Mouse (Mus musculus) intestine, embryonic 15.5 days (tissue): ENCODE results near the gene Phip. TPM values are rescaled to one million over a fixed set of nuclear protein-coding genes. Genes with fewer than 3 reads are reported as not detected.

ENCODE experiments used
- ATAC-seq: fragments of 200-750 bp; cut with Nextera tagmentation; 2 replicates; pipeline ENCODE4 v1.8.0; 2017; ENCODE audit warnings: moderate TSS enrichment, moderate library complexity
- H3K27ac ChIP-seq: fragments of 300-500 bp; sonication (generic); 2 replicates; pipeline ENCODE4 v1.5.1; 2015; ENCODE audit warnings: mild to moderate bottlenecking, inconsistent platforms
- H3K27me3 ChIP-seq: fragments of 300-500 bp; sonication (generic); replicated peaks from 2 replicates; pipeline ENCODE4 v1.6.1; 2015; ENCODE audit warnings: inconsistent platforms
- H3K36me3 ChIP-seq: fragments of 300-500 bp; sonication (generic); 2 replicates; pipeline ENCODE4 v1.6.1; 2015; ENCODE audit warnings: inconsistent platforms
- H3K4me1 ChIP-seq: fragments of 300-500 bp; sonication (generic); replicated peaks from 2 replicates; pipeline ENCODE4 v1.6.1; 2015; ENCODE audit warnings: inconsistent platforms
- H3K4me2 ChIP-seq: fragments of 300-500 bp; sonication (generic); replicated peaks from 2 replicates; pipeline ENCODE4 v1.6.1; 2015; ENCODE audit warnings: mild to moderate bottlenecking, inconsistent platforms
- H3K4me3 ChIP-seq: fragments of 300-500 bp; sonication (generic); replicated peaks from 2 replicates; pipeline ENCODE4 v1.5.1; 2015; ENCODE audit warnings: inconsistent platforms
- H3K9ac ChIP-seq: fragments of 300-500 bp; sonication (generic); 2 replicates; pipeline ENCODE4 v1.6.1; 2015; ENCODE audit warnings: inconsistent platforms
- H3K9me3 ChIP-seq: fragments of 300-500 bp; sonication (generic); 2 replicates; pipeline ENCODE4 v1.6.1; 2016; ENCODE audit warnings: inconsistent platforms
- WGBS: fragments of 180-500 bp; shearing (Covaris S2); methylation state at CpG from one replicate; pipeline ENCODE4 v1.1.7; 2015; 5-methylcytosine and 5-hydroxymethylcytosine counted together
- polyA plus RNA-seq: library from polyadenylated mRNA; unstranded; fragments of >200 nt; fragmentation: Nextera tagmentation; extraction: Ambion mirVana; gene quantifications from 2 replicates; pipeline ENCODE4 v1.2.1, GENCODE M21; 2015

The Phip gene
- polyA plus RNA-seq, 1 experiment from 2014 or later = 61.3 TPM

DNA sequence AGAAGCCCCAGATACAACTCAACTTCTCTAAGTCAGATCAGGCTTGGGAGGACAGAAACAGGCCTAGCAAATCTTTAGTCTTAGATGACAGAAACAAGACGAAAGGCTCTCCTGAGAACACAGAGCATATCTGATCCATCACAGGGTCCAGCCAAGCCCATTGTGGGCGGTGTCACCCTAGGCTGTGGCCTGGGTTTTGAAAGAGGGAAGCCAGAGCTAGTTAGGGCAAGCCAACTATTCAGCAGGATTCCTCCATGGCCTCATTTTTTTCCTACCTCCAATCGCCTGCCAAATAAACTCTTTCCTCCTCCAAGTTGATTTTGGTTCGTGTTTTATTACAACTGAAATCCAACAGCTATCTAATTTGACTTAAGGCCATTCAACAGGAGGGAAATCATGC is 114.0 kb downstream of the Phip start:
- H3K4me1 ChIP-seq = no peaks in the 10 kb centered on the region
- 68% methylated on average over 4 of the region's 4 CpGs for WGBS
- H3K9me3 ChIP-seq = no peaks in the 10 kb centered on the region
- H3K9ac ChIP-seq = no peak overlapping the region
- no peak overlapping the region for H3K4me3 ChIP-seq
- no peaks in the 10 kb centered on the region for H3K36me3 ChIP-seq
- ATAC-seq = 0 out of 2 replicates have a peak, but pooled peaks have one; percentile 43
- peak overlapping the region; percentile 44 for H3K27ac ChIP-seq
- H3K27me3 ChIP-seq = no peaks in the 10 kb centered on the region
- no peak overlapping the region for H3K4me2 ChIP-seq

DNA sequence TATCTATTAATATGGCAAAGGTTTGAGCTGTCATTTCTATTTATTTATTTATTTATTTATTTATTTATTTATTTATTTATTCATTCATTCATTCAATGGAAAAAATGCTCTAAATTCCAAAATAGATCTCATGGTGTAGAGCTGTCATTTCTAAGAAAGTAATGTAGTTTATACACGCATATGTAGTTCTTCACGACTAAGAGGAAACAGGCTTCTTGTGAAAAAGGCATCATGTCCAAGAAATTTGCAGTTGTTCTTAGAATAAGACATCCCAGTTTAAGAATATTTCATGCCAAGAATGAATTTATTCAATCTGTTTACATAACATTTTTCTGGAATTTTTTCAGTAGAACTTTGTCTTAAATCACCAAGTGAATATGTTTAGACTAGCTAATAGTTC is 114.5 kb downstream of the Phip start:
- H3K9me3 ChIP-seq = no peaks in the 10 kb centered on the region
- H3K27me3 ChIP-seq = no peaks in the 10 kb centered on the region
- no peak for ATAC-seq
- H3K4me2 ChIP-seq = no peak overlapping the region
- H3K4me3 ChIP-seq = no peak overlapping the region
- no peak overlapping the region for H3K9ac ChIP-seq
- WGBS = 64% methylated on average over 2 of the region's 2 CpGs
- H3K4me1 ChIP-seq = no peaks in the 10 kb centered on the region
- H3K36me3 ChIP-seq = no peaks in the 10 kb centered on the region
- no peak overlapping the region for H3K27ac ChIP-seq

DNA sequence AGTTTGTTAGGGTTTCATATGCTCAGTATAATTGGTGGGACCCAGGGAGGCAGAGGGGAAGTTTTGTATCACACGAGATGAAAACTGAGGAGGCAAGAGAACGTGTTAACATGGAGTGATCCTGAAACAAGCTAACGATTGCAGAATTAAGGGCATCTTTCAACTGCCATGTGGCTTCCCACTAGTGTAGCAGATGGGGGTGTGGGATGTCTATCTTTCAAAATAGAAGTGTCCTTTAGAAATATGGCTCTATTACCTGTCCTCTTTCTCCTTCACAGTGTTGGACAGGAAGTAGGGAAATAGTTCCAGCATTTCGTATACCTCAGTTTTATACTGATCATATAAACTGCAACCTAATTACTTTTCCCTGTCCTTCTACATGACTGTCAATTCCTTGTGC is 119.1 kb downstream of the Phip start:
- no peaks in the 10 kb centered on the region for H3K27me3 ChIP-seq

DNA sequence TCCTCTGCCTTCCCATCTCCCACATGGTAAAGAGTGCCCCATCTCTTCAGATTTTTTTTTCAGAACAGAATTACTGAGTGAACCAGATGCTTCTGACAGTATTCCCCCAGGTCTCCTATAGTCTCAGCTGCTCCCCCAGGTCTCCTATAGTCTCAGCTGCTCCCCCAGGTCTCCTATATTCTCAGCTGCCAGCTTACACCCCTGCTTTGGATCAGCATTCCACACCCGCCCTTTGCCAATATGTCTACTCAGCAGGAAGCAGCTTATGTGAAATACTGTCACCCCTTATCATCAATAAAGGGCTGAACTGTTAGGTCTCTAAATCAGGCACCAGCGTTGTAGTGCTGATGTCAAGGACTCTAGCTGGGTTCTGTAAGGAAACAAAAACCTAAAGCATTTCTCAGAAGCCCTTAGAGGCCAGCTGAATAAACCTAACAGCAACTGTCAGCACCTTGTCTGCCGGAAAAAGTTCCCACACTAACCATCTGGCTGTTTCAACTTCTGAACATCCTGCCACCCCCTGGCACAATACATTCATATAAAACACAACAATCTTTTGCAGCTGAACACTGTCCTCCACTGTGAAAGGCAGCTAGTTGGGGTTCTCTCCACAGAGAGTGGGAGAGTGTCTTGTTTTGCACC is 120.2 kb downstream of the Phip start:
- no peak for ATAC-seq
- Histone ChIP-seq H3K4me1 (no peaks in the 10 kb centered on the region), H3K36me3 (no peaks in the 10 kb centered on the region), H3K27ac (no peak overlapping the region), H3K4me3 (no peak overlapping the region), H3K9ac (no peak overlapping the region), H3K4me2 (no peak overlapping the region), H3K9me3 (no peaks in the 10 kb centered on the region), H3K27me3 (no peaks in the 10 kb centered on the region)
- 36% methylated on average over 3 of the region's 3 CpGs for WGBS

More for the DNA sequence above, 119.1 kb downstream of the Phip start:
- Histone ChIP-seq H3K27ac (no peak overlapping the region), H3K4me2 (no peak overlapping the region), H3K4me1 (no peaks in the 10 kb centered on the region), H3K4me3 (no peak overlapping the region), H3K9me3 (no peaks in the 10 kb centered on the region), H3K9ac (no peak overlapping the region), H3K36me3 (no peaks in the 10 kb centered on the region)
- ATAC-seq = no peak
- WGBS = 84% methylated on average over 4 of the region's 4 CpGs

DNA sequence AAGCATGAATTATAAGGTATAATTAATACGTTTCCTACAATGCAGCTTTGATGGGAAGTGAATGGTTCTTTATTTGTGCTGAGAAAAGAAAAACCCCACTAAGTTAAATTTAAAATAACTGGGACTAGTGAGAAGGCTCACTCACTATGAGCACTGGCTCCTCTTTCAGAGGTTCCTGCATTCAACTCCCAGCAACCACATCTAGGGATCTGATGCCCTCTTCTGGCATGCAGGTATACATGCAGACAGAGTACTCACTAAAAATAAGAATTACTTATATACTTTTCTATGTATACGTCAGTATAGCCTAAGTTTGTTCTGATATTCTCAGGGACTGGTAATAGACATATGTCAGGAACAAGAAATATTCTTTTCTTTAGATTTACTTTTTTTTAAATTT is 121.3 kb downstream of the Phip start:
- ATAC-seq = no peak
- Histone ChIP-seq H3K9ac (no peak overlapping the region), H3K4me2 (no peak overlapping the region), H3K4me3 (no peak overlapping the region), H3K9me3 (no peaks in the 10 kb centered on the region), H3K27me3 (no peaks in the 10 kb centered on the region), H3K36me3 (no peaks in the 10 kb centered on the region), H3K27ac (no peak overlapping the region), H3K4me1 (no peaks in the 10 kb centered on the region)
- WGBS = 55% methylated on average over 2 of the region's 2 CpGs

DNA sequence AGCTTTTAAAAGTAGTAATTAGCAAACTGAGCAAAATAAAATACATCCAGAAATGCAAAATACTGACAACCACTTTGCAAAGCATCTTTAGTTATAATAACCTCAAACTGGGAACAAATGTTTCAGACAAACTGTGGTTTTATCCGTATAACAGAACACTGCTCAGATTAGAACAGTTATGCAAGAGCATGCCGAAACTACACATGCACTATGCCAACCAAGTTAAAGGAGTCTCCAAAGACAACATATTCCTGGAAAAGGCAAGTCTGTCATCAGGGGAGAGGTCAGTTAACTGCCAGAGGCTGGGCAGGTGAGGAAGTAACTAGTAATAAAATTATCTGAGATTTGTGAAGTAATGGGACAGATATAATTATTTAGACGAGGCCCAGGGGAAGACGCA is 132.6 kb downstream of the Phip start:
- no peak for ATAC-seq
- Histone ChIP-seq H3K27ac (no peak overlapping the region), H3K4me1 (no peaks in the 10 kb centered on the region), H3K4me2 (no peak overlapping the region), H3K4me3 (no peak overlapping the region), H3K9ac (no peak overlapping the region), H3K27me3 (no peaks in the 10 kb centered on the region), H3K9me3 (no peaks in the 10 kb centered on the region), H3K36me3 (no peaks in the 10 kb centered on the region)
- WGBS = 86% methylated on average over 4 of the region's 4 CpGs

DNA sequence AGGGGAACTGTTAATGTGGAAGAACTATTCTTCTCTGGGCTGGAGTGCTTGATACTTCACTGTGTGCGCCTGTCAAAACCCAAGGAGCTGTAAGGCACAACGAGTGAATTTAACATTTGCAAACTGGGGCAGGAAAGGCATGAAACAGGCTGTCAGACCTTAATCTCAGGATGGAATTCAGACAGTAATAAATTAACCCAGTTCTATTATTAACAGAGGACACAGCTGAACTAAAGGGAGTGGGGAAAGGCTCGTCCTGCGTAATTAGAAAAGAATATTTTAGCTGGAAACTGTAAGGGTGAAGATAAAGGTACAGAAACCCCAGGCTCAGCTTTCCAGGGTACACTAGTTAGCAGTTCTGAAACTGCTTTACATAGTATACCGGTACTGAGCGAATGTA is 139.4 kb downstream of the Phip start:
- Histone ChIP-seq H3K9ac (no peak overlapping the region), H3K4me3 (no peak overlapping the region), H3K4me1 (no peaks in the 10 kb centered on the region), H3K27ac (no peak overlapping the region), H3K4me2 (no peak overlapping the region), H3K27me3 (no peaks in the 10 kb centered on the region), H3K36me3 (no peaks in the 10 kb centered on the region), H3K9me3 (no peaks in the 10 kb centered on the region)
- 65% methylated on average over 6 of the region's 6 CpGs for WGBS
- ATAC-seq = no peak

DNA sequence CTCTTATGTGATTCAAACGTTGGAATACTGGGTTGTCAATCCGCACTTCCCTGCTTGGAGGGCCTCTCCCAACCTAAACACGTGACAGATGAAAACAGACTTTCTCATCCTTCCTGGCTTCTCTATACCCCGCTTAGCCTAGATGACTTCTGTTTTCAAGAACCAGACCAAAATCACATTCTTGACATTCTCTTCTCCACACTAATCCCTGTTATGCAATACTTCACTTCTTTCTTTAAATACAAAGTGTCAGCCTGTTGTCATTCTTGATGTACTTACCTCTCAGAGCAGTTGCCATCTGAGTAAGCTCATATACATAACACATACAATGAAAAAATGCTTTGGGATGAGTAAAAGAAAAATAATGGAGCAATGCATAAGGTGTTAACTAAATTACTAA is 143.4 kb downstream of the Phip start:
- Histone ChIP-seq H3K27ac (no peak overlapping the region), H3K4me1 (0 out of 2 replicates have a peak, but pooled peaks cover 4% of the 10 kb centered on the region), H3K4me3 (no peak overlapping the region), H3K27me3 (no peaks in the 10 kb centered on the region), H3K36me3 (no peaks in the 10 kb centered on the region), H3K9ac (no peak overlapping the region), H3K9me3 (no peaks in the 10 kb centered on the region), H3K4me2 (no peak overlapping the region)
- ATAC-seq = no peak
- WGBS = 34% methylated on average over 4 of the region's 4 CpGs

DNA sequence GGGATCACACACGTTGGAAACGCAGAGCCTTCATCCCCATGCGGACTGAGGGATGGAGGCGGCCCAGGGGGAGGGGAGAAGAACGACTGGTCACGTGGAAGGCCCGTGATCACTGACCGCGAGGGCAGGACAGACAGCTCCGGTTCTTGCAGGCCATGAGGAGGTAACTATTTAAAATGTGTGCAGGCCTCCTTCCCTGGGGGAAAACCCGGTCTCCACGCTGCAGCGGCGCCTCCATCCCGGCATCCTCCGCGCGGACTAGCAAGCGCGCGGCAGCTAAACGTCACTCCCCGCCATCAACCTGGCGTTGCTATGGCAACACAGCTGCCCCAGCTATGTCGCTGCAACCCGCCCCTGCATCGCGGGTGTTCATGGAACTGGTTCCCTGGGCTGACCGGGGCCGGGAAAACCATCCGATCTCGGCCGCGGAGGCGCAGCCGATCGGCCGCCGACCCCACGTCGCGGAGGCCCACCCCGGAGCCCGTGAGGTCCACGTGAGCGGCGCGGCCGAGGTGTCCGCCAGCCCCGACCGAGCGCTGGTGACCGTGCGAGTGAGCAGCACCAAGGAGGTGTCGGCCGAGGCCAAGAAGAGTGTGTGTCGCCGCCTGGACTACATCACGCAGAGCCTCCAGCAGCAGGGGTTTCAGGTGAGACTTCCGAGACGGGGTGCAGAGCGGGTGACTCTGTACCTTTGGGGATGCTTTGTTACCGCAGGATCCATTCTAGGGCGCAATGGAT is 145.5 kb downstream of the Phip start:
- peak overlapping the region; percentile 72 for H3K9ac ChIP-seq
- peak overlapping the region; percentile 81 for H3K4me3 ChIP-seq
- no peaks in the 10 kb centered on the region for H3K9me3 ChIP-seq
- peak overlapping the region; percentile 87 for H3K4me2 ChIP-seq
- WGBS = under 1% methylated on average over 65 of the region's 65 CpGs
- H3K36me3 ChIP-seq = no peaks in the 10 kb centered on the region
- H3K4me1 ChIP-seq = 0 out of 2 replicates have a peak, but pooled peaks cover 4% of the 10 kb centered on the region
- peak; percentile 98 for ATAC-seq
- H3K27ac ChIP-seq = peak overlapping the region; percentile 78
- H3K27me3 ChIP-seq = no peaks in the 10 kb centered on the region

DNA sequence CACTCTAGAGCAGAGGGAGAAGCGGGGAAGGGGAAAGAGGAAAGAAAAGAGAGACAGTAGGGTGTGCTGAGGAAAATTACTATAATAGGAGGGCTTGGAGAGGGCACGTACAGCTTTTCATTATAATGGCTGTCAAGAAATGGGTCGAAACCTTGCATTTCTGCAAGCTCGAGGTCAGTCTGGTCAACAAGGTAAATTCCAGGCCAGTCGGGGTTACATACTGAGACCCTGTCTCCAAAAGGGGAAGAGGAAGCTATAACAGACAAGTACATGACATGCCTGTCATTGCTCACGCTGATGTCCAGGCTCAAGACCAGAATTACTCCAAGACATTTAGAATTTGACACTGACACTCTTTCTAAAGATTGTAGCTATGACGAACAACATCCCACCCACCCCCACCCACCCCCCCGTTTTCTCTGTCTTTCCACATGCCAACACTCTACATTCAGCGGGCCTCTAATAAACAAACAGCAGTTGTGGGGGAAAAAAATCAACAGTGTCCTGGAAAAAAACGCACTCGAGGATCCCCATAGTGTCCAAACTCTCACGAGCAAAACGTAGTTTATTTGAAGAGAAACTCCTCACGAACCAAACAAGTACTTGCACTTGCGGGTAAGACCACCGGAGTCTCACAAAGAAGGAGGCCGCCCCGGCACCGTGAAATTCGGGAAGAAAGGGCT is 146.2 kb downstream of the Phip start, which contains the start of gene Irak1bp1:
Irak1bp1 (plus strand) TSS at position 534 of the 683 bp plus-strand sequence.
- WGBS = 15% methylated on average over 20 of the region's 20 CpGs
- peak within 1 kb of the TSS; percentile 78 for H3K27ac ChIP-seq

DNA sequence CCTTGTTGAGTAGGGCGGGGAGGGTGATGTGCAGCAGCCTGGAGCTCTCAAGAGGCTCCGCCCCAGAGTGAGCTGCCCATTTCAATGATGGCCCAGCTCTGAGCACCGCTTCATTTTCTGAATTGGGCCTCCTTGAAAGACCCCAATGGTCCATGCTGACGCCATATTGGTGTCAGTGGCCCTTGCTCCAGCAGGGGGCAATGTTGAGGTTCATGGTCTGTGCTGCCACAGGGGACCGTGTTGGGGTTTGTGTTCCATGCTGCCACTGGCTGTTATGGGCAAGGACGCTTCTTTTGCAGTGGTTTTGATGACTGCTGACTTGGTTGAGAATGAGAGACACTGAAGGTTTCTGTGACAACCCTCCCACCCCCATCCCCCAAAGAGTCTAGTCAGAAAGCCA is 148.9 kb downstream of the Phip start:
- Histone ChIP-seq H3K27me3 (no peaks in the 10 kb centered on the region), H3K4me3 (no peak overlapping the region), H3K27ac (no peak overlapping the region), H3K9ac (no peak overlapping the region), H3K4me1 (0 out of 2 replicates have a peak, but pooled peaks cover 4% of the 10 kb centered on the region), H3K36me3 (no peaks in the 10 kb centered on the region), H3K9me3 (no peaks in the 10 kb centered on the region), H3K4me2 (no peak overlapping the region)
- ATAC-seq = no peak
- WGBS = 92% methylated on average over 6 of the region's 6 CpGs

More for the DNA sequence above, 146.2 kb downstream of the Phip start, which contains the start of gene Irak1bp1:
- Histone ChIP-seq H3K27me3 (no peaks in the 10 kb centered on the region), H3K4me1 (0 out of 2 replicates have a peak, but pooled peaks cover 4% of the 10 kb centered on the region), H3K36me3 (no peaks in the 10 kb centered on the region), H3K4me3 (peak within 1 kb of the TSS; percentile 81), H3K9me3 (no peaks in the 10 kb centered on the region), H3K9ac (peak within 1 kb of the TSS; percentile 72), H3K4me2 (peak within 1 kb of the TSS; percentile 87)
- peak; percentile 29 for ATAC-seq
